Mouse (Mus musculus): ENCODE measurements at regions not wholly inside any gene's neighbourhood (a gene's known extent, or its start where the extent isn't known, plus 50 kb on each side); places are given as distances from the start of the nearest gene placed in this dataset.
A peak's percentile ranks its signal among the peaks of the same experiment; 100 is the strongest.

- no peak for DNase-seq
These were observed 86.7 kb upstream of the Zfp366 start for GRCm38 (mm10) chr13:99097606-99098545.

- DNase-seq, result no peak
These were observed 87.8 kb upstream of the Zfp366 start for GRCm38 (mm10) chr13:99096837-99097236.

DNA sequence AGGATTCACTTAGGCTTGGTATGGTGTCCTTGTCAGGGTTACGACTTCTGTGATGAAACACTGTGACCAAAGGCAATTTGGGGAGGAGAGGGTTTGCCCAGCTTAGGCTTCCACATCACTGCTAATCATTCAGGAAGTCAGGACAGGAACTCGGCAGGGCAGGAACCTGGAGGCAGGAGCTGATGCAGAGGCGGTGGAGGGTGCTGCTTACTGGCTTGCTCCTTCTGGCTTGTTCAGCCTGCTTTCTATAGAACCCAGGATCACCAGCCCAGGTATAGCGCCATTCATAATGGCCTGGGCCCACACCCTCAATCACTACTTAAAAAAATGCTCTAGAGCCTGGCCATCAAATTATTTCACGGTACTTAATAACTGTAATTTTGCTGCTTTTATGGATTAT, 89.6 kb upstream of the Zfp366 start:
- no peak for DNase-seq

DNA sequence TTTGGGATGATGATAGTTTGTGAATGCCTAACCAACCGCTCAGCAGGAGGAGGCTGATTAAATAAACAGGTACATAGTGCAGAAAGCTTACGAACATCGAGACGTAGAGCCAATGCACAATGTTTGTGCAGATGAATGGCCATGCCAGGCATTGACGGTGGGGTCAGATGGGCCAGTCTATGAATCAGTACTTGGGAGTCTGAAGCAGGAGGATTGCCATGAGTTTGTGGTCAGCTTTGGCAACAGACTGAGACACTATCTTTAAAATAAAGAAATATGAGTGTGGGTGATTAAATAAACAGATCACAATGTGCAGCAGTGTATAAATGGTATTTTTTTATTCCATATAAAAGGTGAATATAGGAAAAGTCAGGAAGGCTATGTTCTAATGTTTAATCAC, 90.4 kb upstream of the Zfp366 start:
- DNase-seq, result no peak

DNA sequence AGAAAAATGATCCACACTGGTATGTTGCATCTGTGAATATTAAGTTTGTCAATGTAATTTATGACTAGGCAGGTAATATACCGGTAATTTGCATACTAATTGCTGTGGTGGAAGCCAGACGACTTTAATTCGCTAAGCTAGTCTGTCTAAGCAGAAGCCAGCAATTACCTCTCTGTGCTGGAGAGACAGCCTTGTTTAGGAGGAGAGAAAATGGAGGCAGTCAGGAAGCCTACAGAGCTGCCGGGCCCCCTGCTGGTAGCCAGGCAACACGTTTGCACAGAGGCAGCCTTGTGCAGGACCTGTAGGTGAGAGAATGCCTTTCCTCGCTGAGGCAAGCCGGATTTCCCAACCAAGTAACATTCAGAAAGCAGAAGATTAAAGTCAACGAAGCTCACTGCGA, 91.4 kb upstream of the Zfp366 start:
- peak; percentile 86 to 90 for DNase-seq

GRCm38 (mm10) chr13:99092279-99092930, 92.2 kb upstream of the Zfp366 start:
- DNase-seq, result peak; percentile 81 to 91

DNA sequence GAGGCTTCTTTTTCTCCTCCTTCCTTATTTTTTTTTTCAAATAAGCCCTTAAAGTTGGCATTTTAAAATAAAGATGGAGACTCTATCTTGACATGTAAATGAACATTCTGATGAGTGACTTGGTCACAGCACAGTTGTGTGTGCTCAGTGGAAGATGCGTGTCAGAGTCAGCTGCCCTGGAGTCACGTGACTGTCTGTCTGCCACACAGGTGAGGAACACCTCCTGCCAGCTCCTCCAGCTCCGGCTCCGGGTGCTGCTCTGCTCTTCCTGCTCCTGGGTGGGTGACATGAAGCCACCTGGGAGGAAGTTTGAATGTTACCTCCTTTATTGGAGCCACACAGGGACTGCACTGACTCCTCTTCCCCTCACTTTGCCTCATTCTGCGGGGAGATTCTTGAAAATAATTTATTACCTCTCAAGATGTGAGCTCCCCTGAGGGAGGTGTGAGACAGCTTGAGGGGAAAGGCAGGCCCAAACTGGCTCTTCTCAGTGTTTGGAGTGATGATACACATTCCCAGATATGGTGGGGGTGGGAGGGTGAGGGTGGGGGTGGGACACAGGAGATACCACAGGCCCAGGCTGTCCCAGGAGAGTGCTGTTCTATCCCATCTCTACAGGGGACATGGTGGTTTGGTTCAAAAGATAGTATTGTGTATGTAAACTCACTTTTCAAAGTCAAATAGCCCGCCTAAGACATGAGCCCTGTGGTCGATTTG, 92.9 kb upstream of the Zfp366 start:
- DNase-seq, result peak; percentile 62 to 68

GRCm38 (mm10) chr13:99090361-99090760, 94.3 kb upstream of the Zfp366 start:
- DNase-seq, result no peak

DNA sequence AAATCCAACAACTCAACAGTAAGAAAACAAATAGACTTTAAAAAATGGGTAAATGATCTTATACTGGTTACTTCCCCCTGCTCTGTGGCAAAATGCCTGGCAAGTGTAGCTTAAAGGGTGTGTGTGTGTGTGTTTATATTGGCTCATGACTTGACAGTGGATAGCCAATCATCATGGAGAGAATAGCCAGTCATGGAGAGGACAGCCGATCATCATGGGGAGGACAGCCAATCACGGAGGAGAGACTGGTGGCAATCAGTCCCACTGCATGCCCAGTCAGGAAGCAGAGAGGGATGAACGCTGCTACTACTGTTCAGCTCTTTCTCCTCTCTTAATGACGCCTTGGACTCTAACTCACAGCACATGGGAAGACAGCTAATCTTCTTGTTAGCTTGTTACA, 96.3 kb upstream of the Zfp366 start:
- DNase-seq, result no peak

DNA sequence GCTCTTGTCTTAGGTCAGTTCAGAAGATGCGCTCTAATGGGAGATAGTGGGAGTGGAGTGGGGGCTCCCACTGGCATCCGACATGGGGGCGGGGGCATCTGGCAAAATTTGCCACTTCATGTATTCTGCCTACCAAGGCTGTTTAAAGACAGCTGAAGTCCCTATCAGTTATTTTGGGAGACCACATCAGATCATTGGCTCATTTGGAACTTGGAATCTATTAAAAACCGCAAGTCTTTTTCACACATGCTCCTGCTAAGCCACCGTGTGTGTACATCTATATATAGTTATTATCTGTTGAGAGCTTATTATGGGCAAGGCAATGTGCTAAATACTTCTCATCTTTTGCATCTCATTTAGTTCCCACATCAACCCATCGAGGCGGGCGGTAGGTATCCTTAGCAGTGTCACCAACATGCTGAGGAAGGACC, 95.0 kb upstream of the 1700024P04Rik start:
- DNase-seq, result no peak

- DNase-seq, result no peak
These were observed 94.3 kb upstream of the 1700024P04Rik start for GRCm38 (mm10) chr13:99078643-99079042.

- DNase-seq, result no peak
These were observed 92.8 kb upstream of the 1700024P04Rik start for GRCm38 (mm10) chr13:99077039-99077749.

GRCm38 (mm10) chr13:99075467-99075866, 91.1 kb upstream of the 1700024P04Rik start:
- no peak for DNase-seq

GRCm38 (mm10) chr13:99071821-99072414, 87.6 kb upstream of the 1700024P04Rik start:
- DNase-seq, result no peak

DNA sequence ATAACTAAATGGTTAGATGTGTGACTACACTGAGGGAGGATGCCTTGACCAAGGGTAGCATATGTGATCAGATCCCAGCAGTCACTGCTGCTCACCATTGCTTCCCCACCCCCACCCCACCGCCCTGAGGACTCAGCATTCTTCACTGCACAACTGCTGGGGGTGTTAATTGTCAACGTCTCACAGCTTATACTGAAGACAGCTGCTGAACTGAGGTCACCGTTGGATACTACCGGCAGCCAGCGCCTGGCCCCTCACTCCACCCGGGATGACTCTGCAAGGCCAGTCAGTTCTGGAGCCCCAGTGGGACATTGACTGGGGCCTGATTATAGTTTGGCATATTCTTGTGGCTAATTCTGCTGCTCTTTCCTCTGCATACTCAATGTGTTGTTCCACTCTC, 87.0 kb upstream of the 1700024P04Rik start:
- DNase-seq, result no peak

DNA sequence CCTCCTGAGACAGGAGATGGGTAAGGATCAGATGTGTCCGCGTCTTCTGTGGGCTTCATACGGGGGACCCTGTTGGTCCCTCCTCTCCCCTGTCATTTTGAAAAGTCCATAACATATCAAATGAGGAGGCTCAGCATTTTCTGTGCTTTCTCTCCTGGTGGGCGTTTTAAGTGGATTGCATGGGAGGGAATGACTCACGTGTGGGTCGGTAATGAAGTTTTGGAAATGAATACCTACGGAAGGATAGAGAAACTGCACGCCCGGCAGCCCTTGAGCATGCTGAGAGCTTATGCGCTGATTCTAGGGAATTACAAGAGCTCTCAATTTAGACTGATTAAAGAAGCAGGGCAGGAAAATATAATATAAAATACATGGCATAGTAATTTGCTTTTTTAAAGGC, 85.4 kb upstream of the 1700024P04Rik start:
- no peak for DNase-seq

GRCm38 (mm10) chr13:99067504-99067903, 83.1 kb upstream of the 1700024P04Rik start:
- DNase-seq, result peak in 1 of 2 experiments; percentile 17

DNA sequence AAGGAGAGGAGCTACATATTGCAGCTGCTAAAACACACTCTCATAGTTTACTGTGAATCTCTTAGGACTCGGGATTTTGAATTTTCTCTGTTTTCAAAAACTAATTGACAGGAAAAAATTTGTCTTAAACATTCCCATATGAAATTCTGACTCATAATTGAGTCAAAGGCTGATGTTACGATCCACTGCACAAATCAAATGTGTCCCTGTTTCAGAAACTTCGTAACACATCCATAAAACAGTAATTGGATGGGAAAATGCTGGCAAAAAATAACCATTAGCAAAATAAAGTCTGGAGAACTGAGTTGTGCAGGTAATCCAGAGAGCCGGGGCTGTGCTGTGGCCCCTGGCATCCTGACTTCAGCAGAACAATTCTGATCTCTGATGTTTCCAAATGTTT, 79.1 kb upstream of the 1700024P04Rik start:
- no peak for DNase-seq

DNA sequence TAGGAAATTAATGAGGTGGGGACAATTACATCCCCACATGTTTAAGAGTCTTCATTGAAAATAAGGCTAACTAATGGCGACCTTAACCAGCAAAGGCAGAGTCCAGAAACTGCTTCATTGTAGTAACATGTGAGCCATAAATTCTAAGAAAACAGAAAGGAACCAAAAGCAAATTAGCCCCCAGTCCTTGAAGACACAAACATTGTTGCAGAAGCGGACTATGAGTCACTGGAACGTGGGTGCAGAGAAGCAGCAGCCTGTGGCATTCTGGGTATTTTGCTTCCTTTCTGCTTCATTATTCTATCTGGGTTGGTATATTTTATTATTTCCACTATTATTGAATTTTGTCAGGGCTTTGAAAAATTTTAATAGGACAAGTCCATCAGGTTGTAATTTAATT, 78.6 kb upstream of the 1700024P04Rik start:
- no peak for DNase-seq

- DNase-seq, result no peak
These were observed 74.0 kb upstream of the 1700024P04Rik start for GRCm38 (mm10) chr13:99058131-99058970.

DNA sequence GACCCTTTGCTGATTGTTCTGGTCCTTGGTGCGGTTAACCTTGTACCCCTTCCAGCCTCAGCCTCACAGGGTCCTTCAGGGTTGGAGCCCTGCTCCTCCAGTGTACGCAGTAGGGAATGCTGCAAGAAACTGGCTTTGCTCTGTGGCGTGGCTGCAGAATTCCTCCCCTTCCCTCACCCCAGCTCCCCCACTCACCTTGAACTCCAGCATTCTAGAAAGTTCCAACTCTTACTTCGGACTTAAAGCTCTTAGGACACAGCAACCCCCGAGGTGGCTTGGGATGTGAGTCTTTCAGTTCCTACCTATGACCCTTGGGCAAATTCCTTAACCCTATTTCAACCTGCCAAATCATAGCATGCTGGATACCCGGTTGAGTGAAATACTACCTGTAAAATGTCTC, 73.3 kb upstream of the 1700024P04Rik start:
- no peak for DNase-seq

GRCm38 (mm10) chr13:99057293-99057588, 72.9 kb upstream of the 1700024P04Rik start:
- DNase-seq, result no peak

Measured in kidney, postnatal 36 days (tissue).